Mouse (Mus musculus): Measurements from ENCODE around the gene Tmem238.
"Not testable (repeated sequence)": the region's sequence is repeated elsewhere in the genome, so short reads cannot be mapped to it uniquely, and the experiment has no call there.

The Tmem238 gene

DNA sequence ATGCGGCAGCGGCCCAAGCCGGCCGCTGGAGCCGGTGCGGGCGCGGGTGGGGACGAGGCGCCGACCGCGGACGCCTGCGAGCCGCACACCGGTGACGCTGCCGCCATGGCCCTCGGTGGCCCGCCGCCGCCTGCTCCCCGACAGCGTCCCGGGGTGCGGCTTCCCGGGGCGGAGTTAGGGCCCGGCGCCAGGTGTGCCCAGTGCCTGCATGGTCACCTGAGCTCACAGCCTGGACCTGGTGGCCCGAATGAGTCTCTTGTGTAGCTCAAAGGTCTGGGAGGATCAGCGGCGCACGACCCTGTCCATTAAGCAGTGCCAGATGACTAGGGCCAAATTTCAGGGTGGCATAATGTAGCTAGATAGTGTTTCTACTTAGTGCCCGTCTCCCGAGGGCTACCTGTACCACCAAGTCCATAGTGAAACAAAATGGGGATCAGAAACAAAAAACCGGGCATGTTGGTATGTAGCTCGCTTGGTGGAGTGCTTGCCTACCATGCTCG, at the start of gene Tmem238:
TSS of gene Tmem238 (minus strand) at position 221 of the 500 bp plus-strand sequence.
- in situ Hi-C loops (cut with MboI, MseI), result loop anchor here in 1 of 2 experiments (5.0 kb wide), 1 partner anchor 1162 kb away; the partner anchor contains the start of genes Prpf31 and Tfpt

DNA sequence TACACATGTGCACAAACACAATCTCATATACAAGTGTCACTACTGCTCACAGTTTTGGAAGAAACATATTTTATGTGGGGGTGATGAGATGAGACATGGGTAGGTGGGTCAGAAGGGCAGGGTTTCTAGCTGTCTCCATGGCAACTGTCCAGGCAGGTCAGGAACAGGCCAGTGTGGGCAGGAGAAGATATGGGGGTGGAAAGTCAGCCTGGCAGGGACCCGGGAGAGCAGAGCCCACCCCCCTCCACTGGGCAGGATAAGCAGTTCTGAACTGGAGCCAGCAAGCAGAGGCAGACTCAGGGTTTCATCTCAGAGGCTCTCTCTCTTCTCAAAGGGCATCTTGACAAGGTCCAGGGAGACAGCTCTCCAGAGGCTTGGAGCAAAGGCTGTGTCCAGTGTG, 48.2 kb upstream of the Tmem238 start:
- in situ Hi-C loops (cut with MboI, MseI), result no loop called here

DNA sequence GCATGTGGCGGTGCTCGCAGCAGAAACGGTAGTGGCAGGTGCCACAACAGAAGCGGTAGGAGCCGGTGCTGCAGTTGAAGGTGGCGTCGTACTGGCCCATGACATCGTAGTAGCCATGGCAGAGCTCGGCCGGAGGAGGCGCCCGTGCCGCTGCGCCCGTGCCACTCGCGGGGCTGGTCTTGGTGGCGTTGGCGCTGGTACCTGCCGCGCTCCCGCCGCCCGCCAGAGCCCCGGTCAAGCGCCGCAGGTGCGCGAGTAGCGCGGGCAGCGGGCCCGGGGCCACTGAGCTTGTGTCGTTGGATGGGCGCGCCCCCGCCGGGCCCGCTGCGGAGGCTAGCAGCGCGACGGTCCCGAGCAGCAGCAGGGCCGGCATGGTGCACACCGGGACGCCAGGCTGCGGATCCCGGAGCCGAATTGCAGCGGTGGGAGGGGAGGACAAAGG, 46.9 kb upstream of the Tmem238 start:
- in situ Hi-C loops (cut with MboI, MseI), result no loop called here

DNA sequence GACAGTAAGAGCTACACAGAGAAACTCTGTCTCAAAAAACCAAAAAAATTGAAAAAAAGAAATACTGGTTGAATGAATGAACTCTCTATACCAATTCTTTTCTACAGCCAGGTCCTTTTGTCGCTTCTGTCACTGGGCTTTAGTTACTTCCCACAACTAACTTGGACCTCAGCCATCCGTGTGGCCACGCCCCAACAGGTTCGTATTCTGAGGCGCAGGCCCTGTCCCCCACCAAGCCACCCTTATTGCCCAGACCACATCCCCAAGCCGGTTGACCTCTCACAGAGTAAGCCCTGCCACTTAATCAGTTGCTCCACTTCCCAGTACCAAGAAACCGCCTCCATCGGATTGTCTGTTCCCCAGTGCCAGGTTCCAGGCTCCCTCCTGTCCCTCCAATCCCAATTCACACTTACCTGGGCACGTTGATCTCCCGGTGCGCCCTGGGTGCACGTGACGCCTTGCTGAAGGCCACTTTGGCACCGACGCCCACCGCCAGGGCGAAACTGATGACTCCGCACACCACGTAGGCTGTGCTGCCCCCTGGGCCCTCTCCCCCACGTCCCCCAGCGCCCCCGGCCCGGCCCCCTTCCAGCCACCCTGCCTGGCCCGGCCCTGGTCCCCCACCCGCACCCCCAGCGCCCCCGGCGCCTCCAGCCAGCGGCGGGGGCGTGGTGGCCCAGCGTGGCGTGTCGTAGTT, 46.3 kb upstream of the Tmem238 start:
- in situ Hi-C loops (cut with MboI, MseI), result no loop called here

DNA sequence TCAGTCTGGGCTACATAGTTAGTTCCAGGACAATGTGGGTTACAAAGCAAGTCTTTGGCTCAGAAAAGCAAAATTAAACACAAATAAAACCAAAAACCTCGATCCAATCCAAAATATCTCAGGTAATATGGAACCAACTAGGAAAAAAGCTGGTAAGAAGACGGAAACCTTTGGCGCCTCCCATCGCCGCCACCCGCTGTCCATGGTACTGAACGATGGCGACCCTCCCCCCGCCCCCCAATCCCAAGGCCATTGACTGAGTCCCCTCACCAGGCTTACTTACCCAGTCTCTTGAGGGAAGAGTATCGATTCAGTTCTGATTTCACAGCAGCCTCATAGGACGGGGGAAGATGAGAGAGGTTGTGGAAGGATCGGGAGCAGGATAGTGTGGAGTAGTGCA, 41.0 kb upstream of the Tmem238 start:
- in situ Hi-C loops (cut with MboI, MseI), result no loop called here

DNA sequence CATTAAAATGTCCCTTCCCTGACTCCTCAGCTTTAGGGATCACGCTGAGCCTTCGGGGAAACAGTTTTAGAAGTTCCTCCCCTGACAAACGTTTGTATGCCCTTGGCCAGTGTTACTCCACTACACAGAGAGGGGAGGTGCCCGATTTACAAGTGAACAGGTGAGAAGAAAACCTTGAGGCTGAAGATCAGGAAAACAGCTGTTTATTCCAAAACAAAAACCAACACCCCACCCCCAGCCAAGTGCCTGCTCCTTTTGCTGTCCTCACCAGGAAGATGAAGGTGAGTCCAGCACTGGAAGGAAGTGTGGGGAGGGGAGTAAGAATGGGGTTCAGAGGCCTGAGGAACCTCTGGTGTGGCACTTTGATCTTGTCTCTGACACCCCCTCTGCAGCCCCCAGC, 35.9 kb upstream of the Tmem238 start:
- in situ Hi-C loops (cut with MboI, MseI), result no loop called here

DNA sequence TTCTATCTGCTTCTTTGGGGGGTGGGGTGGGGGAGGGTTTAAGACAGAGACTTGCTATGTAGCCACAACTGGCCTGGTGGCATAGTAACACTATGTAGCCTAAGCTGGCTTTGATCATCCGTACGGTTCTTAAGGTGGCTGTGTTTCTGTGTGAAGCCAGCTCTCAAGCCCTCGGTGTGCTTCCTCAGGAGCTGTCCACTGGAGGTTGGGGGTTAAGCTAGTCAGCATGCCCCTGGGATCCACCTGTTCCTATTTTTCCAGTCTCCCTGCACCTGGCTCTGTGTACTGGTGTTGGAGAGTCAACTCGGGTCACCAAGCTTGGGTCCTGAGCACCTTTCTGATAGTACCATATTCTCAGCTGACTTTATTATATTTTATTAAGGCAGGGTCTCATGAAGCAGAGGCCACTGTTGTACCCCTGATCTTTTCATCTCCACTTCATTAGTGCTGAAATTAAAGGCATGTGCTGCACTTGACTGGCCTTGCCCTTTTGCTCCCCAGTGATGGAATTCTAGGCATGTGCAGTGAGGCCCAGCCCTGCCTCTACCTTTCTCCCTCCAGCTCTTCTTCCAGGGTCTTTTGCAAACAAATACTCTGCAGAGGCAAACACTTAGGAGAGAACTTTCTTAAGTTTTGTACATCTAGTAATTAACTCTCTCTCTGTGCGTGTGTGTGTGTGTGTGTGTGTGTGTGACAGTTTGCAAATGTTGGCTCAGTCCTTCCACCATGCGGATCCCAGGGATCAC, 32.9 kb upstream of the Tmem238 start:
- in situ Hi-C loops (cut with MboI, MseI), result no loop called here

DNA sequence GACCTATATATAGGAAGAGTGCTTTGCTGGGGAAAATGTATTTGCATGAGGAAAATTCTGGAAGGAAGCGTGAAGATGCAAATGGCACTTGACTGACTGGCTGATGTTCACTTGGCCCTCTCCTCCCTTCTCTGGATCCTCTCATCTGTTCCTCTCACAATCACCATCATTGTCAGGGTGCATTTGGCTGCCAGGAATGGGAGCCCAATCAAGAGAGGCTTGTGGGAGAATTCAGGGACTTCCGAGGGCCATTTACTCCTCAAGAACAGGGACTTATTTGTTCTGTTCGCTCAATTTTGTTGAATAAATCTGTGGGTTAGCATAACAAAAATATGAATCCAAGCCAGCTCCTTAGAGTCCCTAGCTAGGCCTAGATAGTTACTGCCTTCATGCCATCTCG, 32.2 kb upstream of the Tmem238 start:
- in situ Hi-C loops (cut with MboI, MseI), result no loop called here

DNA sequence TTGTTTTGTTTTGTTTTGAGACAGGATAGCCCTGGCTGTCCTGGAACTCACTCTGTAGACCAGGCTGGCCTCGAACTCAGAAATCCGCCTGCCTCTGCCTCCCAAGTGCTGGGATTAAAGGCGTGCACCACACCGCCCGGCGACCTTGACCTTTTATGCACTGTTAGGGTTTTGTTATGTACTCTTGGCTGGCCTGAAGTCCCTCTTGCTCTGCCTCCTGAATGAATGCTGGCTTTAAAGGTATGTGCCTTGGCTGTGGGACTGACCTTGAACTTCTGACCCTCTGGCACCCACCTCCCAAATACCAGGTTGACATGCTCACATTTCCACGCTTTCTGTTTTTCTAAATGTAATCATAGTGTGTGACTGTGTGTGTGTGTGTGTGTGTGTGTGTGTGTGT, 31.5 kb upstream of the Tmem238 start:
- in situ Hi-C loops (cut with MboI, MseI), result not testable (repeated sequence)

DNA sequence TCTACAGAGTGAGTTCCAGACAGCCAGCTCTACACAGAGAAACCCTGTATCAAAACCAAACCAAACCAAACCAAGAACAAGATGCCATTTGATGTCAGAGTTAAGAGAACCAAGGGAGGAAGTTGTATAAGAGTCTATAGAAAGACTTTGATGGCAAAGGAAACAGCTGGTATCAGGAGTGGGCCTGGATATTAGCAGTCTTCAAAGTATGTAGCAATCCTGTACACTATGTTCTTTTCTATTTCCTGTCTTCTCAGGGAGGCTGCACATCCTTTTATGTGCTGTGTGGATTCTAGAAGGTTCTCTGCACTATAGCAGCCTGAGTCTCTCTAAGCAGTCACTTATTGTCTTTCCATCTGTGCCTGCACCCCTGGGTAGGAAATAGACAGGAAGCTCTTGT, 27.1 kb upstream of the Tmem238 start:
- in situ Hi-C loops (cut with MboI, MseI), result loop anchor here in 1 of 2 experiments (10.0 kb wide), 1 partner anchor 862 kb away; no protein-coding TSS in a partner anchor

DNA sequence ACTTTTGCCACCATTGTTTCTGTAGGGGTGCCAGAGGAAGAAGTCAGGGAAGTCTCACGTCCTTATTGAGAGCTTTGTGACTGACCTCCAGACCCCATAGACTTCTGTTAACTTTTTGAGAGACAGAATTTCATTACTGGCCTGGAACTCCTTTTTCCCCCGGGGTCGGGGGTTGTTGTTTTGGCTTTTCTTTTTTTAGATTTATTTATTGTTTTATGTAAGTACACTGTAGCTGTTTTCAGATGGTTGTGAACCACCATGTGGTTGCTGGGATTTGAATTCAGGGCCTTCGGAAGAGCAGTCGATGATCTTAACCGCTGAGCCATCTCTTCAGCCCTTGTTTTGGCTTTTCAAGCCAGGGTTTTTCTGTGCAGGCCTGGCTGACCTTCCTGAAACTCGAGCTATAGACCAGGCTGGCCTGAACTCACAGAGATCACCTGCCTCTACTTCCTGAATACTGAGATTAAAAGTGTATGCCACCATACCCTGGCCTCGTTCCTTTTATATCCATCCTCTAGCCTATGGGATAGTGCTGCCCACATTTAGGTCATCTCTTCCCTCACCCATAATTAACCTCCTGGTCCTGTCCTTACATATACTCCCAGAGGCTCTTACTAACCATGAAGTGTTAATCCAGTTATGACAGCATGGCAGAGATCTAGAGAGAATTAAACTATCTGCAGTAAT, 23.8 kb upstream of the Tmem238 start:
- in situ Hi-C loops (cut with MboI, MseI), result loop anchor here in 1 of 2 experiments (5.0 to 10.0 kb wide), 2 partner anchors 54 to 858 kb away; no protein-coding TSS in a partner anchor

DNA sequence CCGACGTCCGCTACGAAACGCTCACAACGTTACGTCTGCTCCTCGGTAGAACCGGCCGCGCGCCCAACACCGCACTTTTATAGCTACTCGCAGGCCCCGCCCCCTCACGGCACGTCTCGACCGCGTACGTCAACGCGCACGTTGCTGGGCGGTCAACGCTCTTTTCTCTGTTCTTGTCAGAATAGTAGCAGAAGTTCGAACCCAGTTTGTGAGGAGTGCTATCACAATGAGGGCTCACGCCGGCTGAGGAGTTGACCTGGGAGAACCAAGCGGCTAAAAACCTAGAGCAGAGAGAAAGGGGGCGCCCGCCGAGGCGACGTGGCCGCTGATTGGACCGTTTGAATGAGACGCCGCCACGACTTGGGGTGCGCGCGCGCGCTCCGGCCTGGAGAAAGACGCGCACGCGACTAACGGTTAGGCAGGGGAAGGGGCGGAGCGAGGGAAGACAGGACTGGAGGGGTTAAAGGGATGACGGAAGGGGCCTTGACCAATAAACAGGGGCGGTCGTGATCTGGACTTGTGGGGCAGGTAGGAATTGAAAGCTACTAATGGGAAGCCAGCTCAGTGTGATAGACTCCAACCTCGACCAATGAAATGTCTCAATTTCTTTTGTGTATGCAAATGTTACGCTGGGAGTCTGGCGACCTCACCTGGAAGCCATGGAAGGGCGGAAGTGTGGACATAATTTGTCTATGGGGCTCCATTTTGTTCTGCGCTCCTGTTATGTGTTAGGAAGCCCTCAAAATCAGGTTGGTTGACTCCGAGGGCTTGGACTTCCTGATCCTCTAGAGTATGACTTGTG, 23.0 kb upstream of the Tmem238 start, which contains the start of gene Ube2s:
TSS of gene Ube2s (minus strand) at position 288 of the 802 bp plus-strand sequence.
- in situ Hi-C loops (cut with MboI, MseI), result loop anchor here in 1 of 2 experiments (5.0 to 10.0 kb wide), 2 partner anchors 55 to 858 kb away; no protein-coding TSS in a partner anchor

DNA sequence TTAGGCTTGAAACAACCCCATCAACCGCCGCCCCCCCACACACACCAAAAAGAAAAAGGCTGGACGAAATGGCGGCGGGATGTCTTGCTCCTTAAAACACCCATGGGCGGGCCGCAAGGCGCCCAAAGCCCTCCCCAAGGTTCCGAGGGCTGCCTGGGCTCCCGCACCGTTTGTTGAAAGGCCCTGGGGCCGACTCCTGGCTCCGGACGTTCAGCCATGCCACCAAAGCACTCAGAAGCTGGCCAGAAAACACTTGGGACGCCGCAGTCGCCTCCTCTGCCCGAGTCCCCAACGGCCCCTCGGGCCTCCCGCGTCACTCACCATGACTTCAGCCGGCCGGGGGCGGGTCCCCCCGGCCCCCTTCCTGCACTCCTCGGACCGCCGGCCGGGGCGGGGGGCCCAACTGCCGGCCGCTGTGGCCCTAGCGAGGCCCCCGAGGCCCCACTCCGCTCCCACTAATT, 22.4 kb upstream of the Tmem238 start:
- in situ Hi-C loops (cut with MboI, MseI), result loop anchor here in 1 of 2 experiments (5.0 to 10.0 kb wide), 2 partner anchors 55 to 857 kb away; no protein-coding TSS in a partner anchor

DNA sequence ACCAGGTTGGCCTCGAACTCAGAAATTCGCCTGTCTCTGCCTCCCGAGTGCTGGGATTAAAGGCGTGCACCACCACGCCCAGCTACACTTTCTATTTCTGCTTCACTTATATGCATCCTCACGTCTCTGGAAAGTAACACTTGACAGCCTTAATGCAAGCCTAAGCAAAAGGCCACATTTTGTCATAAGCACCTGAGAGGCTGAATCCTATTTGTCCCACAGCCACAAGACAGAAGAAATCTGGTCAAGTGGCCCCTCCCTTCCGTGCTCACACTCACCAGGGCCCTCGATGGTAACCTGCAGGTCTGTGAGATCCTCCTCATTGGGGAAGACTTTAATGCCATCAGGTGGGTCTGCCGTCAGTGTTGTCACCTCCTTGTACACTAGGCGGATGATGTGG, 21.7 kb upstream of the Tmem238 start:
- in situ Hi-C loops (cut with MboI, MseI), result loop anchor here in 1 of 2 experiments (5.0 to 10.0 kb wide), 2 partner anchors 56 to 856 kb away; no protein-coding TSS in a partner anchor

DNA sequence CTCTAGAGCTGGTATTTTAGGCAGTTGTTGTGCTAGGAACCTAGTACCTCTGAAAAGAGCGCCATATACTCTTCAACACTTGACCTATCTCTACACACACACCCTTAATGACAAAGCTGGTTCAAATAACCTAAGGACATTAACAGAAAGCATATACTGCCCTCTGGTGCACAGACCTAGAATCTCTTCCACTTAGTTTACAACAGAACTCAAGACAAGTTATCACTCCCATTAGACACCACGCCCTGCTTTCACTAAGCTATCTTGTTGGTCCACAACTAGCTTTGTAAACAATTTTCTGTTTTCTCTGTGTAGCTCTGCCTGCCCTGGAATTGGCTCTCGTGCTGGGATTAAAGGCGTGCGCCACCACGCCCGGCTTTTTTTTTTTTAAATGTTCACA, 17.3 kb upstream of the Tmem238 start:
- in situ Hi-C loops (cut with MboI, MseI), result loop anchor here (5.0 to 10.0 kb wide), 2 partner anchors 1112 to 1149 kb away; partner anchors contain the start of genes Mboat7 (in 1 of the 2) and Tsen34 (in 1 of the 2)

DNA sequence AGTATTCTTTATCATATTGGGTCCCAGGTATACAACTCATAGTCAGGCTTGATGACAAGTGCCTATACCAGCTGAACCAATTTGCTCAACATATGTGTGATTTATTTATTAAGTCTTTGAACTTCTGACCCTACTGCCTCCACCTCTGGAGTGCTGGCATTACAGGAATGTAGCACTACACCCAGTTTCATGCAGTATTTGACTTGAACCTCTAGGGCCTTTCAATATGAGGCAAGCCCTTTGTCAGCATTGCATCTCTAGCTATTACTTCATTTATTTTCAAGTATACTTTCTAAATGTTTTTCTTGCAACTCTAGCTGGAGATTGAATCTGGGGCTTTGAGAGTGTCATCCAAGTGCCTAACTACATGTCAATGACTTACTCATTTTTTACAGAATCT, 12.8 kb upstream of the Tmem238 start:
- in situ Hi-C loops (cut with MboI, MseI), result loop anchor here in 1 of 2 experiments (10.0 kb wide), 1 partner anchor 1107 kb away; the partner anchor contains the start of genes Mboat7 and Tsen34

DNA sequence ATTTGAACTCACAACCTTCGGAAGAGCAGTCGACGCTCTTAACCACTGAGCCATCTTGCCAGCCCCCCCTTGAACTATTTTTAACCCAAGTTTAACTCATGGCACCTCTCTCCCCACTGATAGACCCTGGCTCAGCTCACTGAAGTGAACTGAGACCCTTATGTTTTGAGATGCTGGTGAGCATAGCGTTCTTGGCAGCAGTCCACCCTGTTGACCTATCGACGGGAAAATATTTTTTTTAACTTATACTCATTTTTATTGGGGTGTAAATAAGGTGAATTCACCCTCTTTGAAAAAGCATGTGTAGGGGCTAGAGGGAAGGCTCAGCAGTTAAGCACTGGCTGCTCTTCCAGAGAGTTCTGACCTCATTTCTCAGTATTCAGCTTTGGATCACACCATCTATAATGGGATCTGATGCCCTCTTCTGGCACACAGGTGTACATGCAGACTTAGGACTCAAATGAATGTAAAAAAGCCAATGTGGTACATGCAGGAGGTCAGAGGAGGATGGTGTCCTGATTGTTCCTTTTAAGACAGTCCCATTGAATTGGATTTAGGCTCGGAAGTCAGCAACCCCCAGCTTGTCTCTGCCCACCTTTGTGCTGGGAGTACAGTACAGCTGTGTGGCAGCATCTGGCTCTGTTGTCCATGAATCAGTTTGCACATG, 6.4 kb upstream of the Tmem238 start:
- in situ Hi-C loops (cut with MboI, MseI), result no loop called here

DNA sequence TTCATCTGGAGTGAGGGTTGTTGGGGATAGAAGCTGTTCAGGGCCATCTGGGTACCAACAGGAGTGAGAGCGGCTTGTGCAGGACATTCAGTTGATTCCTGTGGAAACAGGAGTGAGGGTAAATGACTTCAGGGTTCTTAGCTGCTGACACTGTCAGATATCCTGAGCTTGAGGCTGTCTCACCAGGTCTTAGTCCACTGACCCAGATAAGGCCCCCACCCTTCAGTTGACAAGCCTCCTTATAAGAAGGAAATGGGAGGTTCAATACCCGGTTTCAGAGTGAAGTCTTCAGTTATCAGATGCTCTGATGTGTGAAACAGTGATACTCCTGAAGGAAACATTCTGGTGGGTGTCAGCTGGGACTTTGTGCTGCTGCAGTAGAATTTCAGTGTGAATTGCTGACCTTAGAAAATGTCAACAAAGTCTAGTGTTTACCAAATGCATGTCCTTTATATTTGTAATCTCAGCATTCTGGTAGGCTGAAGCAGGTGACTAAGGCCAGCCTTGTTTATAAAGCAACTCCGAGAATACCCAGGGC, 5.2 kb upstream of the Tmem238 start:
- in situ Hi-C loops (cut with MboI, MseI), result loop anchor here in 1 of 2 experiments (5.0 kb wide), 1 partner anchor 142 kb away; no protein-coding TSS in a partner anchor

DNA sequence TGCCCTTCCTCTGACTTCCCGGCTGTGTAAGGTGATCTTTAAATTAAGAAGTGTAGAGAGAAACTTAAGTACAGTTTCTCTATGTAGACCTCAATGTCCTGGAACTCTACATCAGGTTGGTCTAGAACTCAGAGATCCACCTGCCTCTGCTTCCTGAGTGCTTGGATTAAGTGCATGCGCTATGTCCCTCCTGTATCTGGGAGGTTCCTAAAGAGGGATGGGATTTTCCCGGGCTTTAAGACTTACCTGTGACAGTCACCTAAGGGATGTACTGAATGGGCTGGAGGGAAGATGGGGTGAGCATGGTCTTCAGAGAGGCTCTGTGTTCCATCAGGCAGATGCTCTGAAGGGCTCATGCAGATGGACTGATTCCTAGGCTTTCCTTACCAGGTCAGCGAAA, 4.2 kb upstream of the Tmem238 start:
- in situ Hi-C loops (cut with MboI, MseI), result loop anchor here in 1 of 2 experiments (5.0 kb wide), 1 partner anchor 141 kb away; no protein-coding TSS in a partner anchor

All from T-helper 17 cell (primary cell).